Mouse (Mus musculus) neutrophil, adult 5-6 weeks (primary cell): ENCODE measurements around the gene Rps27rt. TPM values are rescaled to one million over a fixed set of nuclear protein-coding genes. Genes with fewer than 3 reads are reported as not detected.
"Not testable (repeated sequence)": the region's sequence is repeated elsewhere in the genome, so short reads cannot be mapped to it uniquely, and the experiment has no call there.

Experiments
- ATAC-seq: fragments of 151-379, 151-347 bp; 2 replicates; pipeline ENCODE4 v1.8.0; 2017; ENCODE audit warnings: mild to moderate bottlenecking, moderate TSS enrichment; ENCODE audit not compliant: insufficient number of reproducible peaks, poor library complexity, low FRiP score, severe bottlenecking; ENCODE audit errors: extremely low read depth
- total RNA-seq: library from RNA; stranded (forward); fragments of 200-1000 nt; gene quantifications from 2 replicates; pipeline ENCODE4 v1.2.3, GENCODE M21; 2017

Gene Rps27rt
- 168 and 198 TPM in 2 replicates for total RNA-seq

- ATAC-seq = no peak
Observed at GRCm38 (mm10) chr9:114982689-114983360, at the start of gene Rps27rt. Rps27rt (minus strand) TSS chr9:114982739.

DNA sequence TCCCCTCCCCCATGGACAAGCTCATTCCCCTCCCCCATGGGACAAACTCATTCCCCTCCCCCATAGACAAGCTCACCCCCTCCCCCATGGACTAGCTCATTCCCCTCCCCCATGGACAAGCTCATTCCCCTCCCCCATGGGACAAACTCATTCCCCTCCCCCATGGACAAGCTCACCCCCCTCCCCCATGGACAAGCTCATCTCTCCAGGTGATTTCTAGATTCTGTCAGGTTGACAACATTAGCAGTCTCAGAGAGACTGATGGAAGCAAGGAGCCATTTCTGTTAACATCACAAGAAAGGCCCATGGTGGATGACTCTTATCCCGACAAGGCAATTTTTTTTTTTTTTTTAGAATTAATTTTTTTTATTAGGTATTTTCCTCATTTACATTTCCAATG, 48.5 kb upstream of the Rps27rt start:
- ATAC-seq = not testable (repeated sequence)

DNA sequence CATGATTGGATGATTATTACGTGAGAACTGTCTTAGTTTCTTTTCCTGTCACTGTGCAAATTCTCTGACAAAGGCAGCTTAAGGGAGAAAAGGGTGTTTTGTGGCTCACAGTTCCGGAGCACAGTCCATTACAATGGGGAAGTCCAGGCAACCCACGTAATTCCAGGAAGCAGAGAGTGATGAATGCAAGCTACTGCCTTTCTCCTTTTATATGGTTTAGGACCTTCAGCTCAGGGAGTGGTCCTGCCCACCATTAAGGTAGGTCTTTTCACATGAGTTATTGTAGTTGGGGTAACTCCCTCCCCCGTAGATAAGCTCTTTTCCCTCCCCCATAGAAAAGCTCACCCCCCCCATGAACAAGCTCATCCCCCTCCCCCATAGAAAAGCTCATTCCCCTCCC, 48.0 kb upstream of the Rps27rt start:
- no peak for ATAC-seq

DNA sequence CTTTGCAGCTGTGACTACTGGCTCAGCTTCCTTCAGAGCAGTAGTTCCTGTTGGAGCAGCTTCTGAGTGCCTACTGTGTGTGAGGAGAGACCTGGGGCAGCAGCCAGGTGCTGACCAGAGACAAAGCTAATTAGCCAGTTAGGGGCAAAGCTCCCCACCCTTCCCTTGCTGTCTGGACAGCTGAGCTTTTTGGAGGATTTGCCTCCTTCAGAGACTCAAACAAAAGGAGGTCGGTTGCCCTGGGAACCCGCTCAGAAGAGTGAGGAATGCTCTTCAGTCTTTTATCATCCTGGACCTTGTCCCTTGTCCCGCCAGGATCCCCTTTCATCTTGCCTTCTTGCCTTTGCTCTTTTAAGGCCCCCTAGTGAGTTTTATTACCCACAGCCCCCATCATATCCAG, 46.8 kb upstream of the Rps27rt start:
- ATAC-seq = no peak

DNA sequence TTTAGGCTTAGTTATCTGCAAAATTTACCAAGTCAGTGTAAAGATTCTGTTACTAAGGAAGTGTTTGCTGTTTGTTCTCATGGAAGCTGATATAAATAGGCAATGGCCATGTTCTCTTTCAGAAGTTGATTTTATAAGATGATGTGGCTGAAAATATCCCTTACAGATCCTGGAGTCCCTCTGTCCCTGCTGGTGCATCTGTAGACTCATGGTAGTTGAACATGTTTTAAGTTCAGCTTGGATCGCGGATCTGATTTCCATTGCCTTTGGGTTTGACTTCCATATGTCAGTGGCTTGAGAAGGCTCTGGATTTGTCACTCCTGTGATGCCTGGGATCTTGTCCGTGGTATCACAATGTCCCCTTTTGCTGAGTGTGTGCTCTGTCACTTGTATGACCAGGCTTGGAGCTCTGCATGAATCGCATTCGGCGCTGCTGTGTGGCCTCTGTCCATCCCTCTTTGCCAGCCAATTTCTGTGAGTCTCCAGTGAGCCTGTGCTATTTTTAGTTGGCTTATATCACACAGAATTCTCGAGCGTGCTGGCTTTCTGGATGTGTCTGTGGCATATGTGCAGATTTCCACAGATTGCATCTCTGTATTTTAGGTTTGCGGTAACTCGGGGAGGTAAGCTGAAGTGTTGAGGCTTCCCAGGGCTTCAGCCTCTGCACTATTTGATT, 41.3 kb upstream of the Rps27rt start:
- ATAC-seq = no peak

- no peak for ATAC-seq
Observed at GRCm38 (mm10) chr9:115023137-115023536, 40.6 kb upstream of the Rps27rt start.

- no peak for ATAC-seq
Observed at GRCm38 (mm10) chr9:115021419-115021818, 38.9 kb upstream of the Rps27rt start.

DNA sequence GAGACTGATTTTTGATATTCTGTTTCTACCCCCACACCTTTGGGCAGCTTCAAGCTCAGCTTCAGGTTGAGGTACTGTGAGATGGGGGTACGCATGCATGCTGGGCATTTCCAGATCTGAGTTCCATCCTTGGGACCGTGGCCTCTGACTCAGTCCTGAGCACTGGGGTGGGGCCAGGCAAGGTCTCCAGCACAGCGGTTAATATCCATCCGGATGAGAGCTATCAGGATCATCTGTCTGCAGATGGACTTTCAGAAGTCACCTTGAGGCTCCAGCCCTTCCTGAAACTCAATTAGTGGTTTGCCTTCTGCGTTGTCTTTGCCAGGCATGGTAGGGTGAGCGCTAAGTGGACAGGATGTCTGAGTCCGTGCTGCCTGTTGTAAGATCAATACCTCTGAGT, 37.6 kb upstream of the Rps27rt start:
- ATAC-seq = no peak

DNA sequence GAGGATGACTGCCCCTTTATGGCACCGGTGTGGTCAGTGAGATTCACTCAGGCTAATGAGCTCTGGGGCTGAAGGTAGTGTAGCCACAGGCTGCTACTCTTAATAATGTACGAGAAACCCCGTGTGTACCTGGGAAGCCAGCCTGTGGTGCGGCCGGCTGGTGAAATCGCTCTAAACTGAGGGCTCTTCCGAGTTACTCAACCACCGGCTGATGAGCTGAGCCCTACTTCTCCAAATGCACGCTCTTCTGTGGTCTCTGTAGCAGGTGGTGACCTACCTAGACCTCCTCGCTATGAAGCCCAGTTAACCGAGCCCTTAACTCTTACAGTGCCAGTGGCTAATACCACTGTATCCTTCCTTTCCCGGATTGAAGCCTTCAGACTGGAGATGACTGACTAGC, 29.8 kb upstream of the Rps27rt start:
- ATAC-seq = no peak

- ATAC-seq = no peak
Observed at GRCm38 (mm10) chr9:115008194-115008593, 25.7 kb upstream of the Rps27rt start.

- no peak for ATAC-seq
Observed at GRCm38 (mm10) chr9:115007776-115008175, 25.2 kb upstream of the Rps27rt start.

GRCm38 (mm10) chr9:115005446-115005845, 22.9 kb upstream of the Rps27rt start:
- no peak for ATAC-seq

DNA sequence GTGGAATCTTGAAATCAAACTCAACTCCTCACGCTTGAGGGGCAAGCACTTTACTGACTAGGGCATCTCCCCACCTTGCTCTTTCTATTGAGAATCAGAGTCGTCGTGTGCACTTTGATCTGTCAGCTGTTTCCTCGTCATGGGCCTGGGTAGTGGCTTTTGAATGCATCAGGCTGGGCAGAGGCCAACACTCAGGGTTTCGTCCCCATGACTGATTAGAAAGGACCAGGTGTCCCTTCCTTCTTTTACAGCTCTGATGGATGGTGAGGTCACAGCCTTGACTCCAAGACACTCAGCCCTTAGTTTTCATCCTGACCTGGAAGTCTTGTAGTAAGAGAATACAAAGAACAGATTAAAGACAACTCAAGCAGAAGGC, 17.2 kb upstream of the Rps27rt start:
- no peak for ATAC-seq

GRCm38 (mm10) chr9:114999010-114999770, 16.7 kb upstream of the Rps27rt start:
- no peak for ATAC-seq

GRCm38 (mm10) chr9:114996489-114996888, 13.9 kb upstream of the Rps27rt start:
- ATAC-seq = no peak

DNA sequence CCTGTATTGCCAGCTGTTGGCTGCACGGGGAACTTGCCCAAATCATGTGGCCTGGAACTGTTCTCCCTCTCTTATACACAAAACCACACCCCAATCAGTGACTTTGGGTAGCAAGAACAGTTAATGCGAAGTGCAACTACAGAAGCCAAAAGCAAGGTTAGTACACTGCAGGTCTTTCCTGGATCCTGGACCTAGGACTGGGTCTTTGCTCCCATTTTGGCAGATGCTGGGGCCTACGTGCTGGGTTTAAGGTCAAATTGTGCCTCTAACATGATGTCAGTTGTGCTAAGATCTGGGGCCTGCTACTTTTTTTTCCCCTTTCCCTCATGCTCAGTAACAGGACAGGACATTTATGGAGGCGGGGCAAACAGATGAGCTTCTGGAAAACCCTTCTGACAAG, 13.2 kb upstream of the Rps27rt start:
- ATAC-seq = no peak

- no peak for ATAC-seq
Observed at GRCm38 (mm10) chr9:114995250-114995649, 12.7 kb upstream of the Rps27rt start.

- ATAC-seq = no peak
Observed at GRCm38 (mm10) chr9:114992528-114992927, 10.0 kb upstream of the Rps27rt start.

GRCm38 (mm10) chr9:114990421-114990820, 7.9 kb upstream of the Rps27rt start:
- no peak for ATAC-seq
